Mouse (Mus musculus): ENCODE measurements around the gene Metrnl. TPM values are rescaled to one million over a fixed set of nuclear protein-coding genes. Genes with fewer than 3 reads are reported as not detected.

Gene Metrnl
- polyA plus RNA-seq, 1 experiment, result 11.8 TPM

- Histone ChIP-seq H3K4me1 (ENCODE audit: control insufficient read depth, insufficient read depth, low read length) (no peaks in the 10 kb centered on the region), H3K4me3 (ENCODE audit: insufficient read depth, low read length) (no peak overlapping the region), H3K27ac (ENCODE audit: insufficient read depth, low read length) (no peak overlapping the region)
- TF ChIP-seq CTCF (IDR thresholded peaks at IDR 0.05; ENCODE audit: extremely low read depth, insufficient read depth, low read length) (no peak), POLR2A (IDR thresholded peaks at IDR 0.05; ENCODE audit: extremely low read depth, insufficient read depth, low read length) (no peak)
Measured at GRCm38 (mm10) chr11:121683243-121683642, 18.1 kb upstream of the Metrnl start.

DNA sequence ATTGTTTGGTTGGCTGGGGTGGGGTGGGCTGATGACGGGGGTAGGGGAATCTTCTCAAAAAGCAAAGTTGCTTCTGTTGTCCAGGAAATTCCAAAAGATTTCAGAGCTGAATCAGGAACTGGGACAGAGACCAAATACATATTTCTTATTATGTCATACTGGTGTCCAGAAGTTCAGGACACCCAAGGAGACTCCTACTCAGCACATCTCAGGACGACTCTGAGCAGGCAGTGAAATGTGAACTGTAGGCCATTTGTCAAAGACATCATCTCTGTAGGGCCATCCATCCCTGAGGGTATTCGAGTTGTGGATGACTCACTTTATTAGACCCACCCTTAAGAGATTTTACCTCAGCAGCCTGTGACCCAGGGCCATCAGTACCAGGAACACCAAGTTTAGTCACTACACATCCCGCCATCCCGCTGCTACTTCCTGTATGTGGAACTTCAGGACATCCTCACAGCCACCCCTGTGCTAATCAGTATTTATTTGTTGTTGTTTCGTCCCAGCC, 15.8 kb upstream of the Metrnl start:
- Histone ChIP-seq H3K27ac (ENCODE audit: insufficient read depth, low read length) (no peak overlapping the region), H3K4me1 (ENCODE audit: control insufficient read depth, insufficient read depth, low read length) (no peaks in the 10 kb centered on the region), H3K4me3 (ENCODE audit: insufficient read depth, low read length) (no peak overlapping the region)
- no peak for TF ChIP-seq CTCF (IDR thresholded peaks at IDR 0.05; ENCODE audit: extremely low read depth, insufficient read depth, low read length)
- no peak for TF ChIP-seq POLR2A (IDR thresholded peaks at IDR 0.05; ENCODE audit: extremely low read depth, insufficient read depth, low read length)

DNA sequence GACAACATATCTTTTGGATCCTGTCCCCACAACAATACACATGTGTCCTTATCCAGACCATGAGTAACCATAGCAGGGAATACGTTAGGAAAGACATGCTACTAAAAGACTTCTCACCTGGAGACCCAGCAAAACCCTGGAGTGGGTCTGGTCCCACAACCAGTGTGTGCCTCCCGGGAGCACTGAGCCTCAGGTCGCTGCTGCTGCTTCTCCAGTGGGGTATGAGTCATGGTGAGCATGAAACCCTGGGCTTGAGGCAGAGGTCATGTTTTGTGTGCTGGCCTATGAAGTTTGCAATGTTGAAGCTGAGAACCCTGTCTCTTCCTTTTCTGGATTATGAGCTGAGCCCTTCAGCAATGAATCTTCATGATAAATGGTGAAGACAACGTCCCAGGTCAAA, 15.3 kb upstream of the Metrnl start:
- TF ChIP-seq CTCF (IDR thresholded peaks at IDR 0.05; ENCODE audit: extremely low read depth, insufficient read depth, low read length) (no peak), POLR2A (IDR thresholded peaks at IDR 0.05; ENCODE audit: extremely low read depth, insufficient read depth, low read length) (no peak)
- no peak overlapping the region for H3K27ac ChIP-seq (ENCODE audit: insufficient read depth, low read length)
- no peaks in the 10 kb centered on the region for H3K4me1 ChIP-seq (ENCODE audit: control insufficient read depth, insufficient read depth, low read length)
- no peak overlapping the region for H3K4me3 ChIP-seq (ENCODE audit: insufficient read depth, low read length)

- no peak overlapping the region for H3K4me3 ChIP-seq (ENCODE audit: insufficient read depth, low read length)
- no peak overlapping the region for H3K27ac ChIP-seq (ENCODE audit: insufficient read depth, low read length)
- H3K4me1 ChIP-seq (ENCODE audit: control insufficient read depth, insufficient read depth, low read length), result no peaks in the 10 kb centered on the region
- no peak for TF ChIP-seq POLR2A (IDR thresholded peaks at IDR 0.05; ENCODE audit: extremely low read depth, insufficient read depth, low read length)
- TF ChIP-seq CTCF (IDR thresholded peaks at IDR 0.05; ENCODE audit: extremely low read depth, insufficient read depth, low read length), result no peak
Measured at GRCm38 (mm10) chr11:121686674-121687073, 14.7 kb upstream of the Metrnl start.

DNA sequence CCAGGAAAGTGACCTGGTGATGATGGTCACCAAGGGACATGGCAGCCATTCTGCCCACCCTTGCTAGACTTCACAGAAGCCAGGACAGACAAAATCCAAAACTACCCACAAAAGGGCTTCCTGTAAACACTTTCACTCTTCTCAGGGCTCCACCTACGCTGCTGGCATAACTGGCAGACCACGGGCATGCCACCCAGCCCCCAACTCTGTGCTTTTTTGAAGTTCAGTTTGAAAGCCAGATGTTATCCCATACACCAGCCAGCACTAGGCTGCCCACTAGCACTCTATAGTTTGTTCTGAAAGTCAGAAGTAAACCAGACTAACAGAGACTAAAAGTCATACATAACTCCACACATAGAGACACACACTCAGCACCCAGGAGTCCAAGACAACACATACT, 13.3 kb upstream of the Metrnl start:
- Histone ChIP-seq H3K27ac (ENCODE audit: insufficient read depth, low read length) (no peak overlapping the region), H3K4me1 (ENCODE audit: control insufficient read depth, insufficient read depth, low read length) (no peaks in the 10 kb centered on the region), H3K4me3 (ENCODE audit: insufficient read depth, low read length) (no peak overlapping the region)
- no peak for TF ChIP-seq POLR2A (IDR thresholded peaks at IDR 0.05; ENCODE audit: extremely low read depth, insufficient read depth, low read length)
- TF ChIP-seq CTCF (IDR thresholded peaks at IDR 0.05; ENCODE audit: extremely low read depth, insufficient read depth, low read length), result no peak

- TF ChIP-seq POLR2A (IDR thresholded peaks at IDR 0.05; ENCODE audit: extremely low read depth, insufficient read depth, low read length) (no peak), CTCF (IDR thresholded peaks at IDR 0.05; ENCODE audit: extremely low read depth, insufficient read depth, low read length) (no peak)
- H3K4me1 ChIP-seq (ENCODE audit: control insufficient read depth, insufficient read depth, low read length), result no peaks in the 10 kb centered on the region
- H3K4me3 ChIP-seq (ENCODE audit: insufficient read depth, low read length), result no peak overlapping the region
- no peak overlapping the region for H3K27ac ChIP-seq (ENCODE audit: insufficient read depth, low read length)
Measured at GRCm38 (mm10) chr11:121695304-121696064, 5.9 kb upstream of the Metrnl start.

DNA sequence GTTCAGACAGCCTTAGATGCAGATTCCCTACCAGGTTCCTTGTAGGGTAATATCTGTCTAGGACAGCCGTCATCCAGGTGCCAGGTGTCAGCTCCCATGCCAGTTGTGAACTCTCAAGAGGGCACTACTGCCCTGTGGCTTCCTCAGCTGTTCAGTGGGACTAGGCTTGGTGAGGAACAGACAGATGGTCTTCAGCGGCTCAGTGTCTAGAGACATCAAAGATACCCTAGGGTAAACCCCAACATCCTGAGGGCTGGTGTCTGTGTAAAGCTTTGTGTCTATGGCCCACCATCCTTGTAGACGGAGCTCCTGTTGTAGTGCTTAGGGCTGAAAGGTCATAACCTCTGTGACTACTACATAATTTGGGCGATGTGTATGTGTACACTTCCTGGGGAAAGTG, 4.1 kb upstream of the Metrnl start:
- H3K4me3 ChIP-seq (ENCODE audit: insufficient read depth, low read length), result no peak overlapping the region
- H3K4me1 ChIP-seq (ENCODE audit: control insufficient read depth, insufficient read depth, low read length), result no peaks in the 10 kb centered on the region
- no peak for TF ChIP-seq CTCF (IDR thresholded peaks at IDR 0.05; ENCODE audit: extremely low read depth, insufficient read depth, low read length)
- TF ChIP-seq POLR2A (IDR thresholded peaks at IDR 0.05; ENCODE audit: extremely low read depth, insufficient read depth, low read length), result no peak
- no peak overlapping the region for H3K27ac ChIP-seq (ENCODE audit: insufficient read depth, low read length)

DNA sequence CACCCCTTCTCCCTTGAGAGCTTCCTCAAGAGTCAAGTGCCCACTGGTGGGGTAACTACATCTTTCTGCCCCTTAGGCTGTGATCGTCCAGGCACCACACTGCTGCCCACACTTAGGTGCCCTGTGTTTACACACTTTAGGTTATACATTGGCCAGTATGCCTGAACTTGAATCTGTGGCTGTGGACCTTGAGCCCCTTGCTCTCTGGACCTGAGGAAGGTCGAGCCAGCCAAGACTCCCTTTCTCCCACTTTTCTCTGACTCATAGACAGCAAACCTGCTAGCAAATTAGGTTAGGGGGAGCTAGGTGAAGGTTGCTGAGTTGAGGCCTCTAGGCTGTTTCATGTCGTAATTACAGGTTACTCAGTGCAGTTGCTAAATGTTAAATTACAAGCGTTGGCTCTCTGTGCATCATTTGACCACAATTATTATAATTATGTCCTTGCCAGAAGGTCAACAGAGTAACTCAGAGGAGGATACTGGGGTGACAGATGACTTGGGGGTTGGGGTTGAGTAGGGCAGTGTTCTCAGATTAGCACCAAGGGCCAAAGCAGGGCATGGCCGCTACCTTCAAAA, 2.9 kb upstream of the Metrnl start:
- no peak for TF ChIP-seq POLR2A (IDR thresholded peaks at IDR 0.05; ENCODE audit: extremely low read depth, insufficient read depth, low read length)
- TF ChIP-seq CTCF (IDR thresholded peaks at IDR 0.05; ENCODE audit: extremely low read depth, insufficient read depth, low read length), result no peak
- H3K4me3 ChIP-seq (ENCODE audit: insufficient read depth, low read length), result no peak overlapping the region
- H3K4me1 ChIP-seq (ENCODE audit: control insufficient read depth, insufficient read depth, low read length), result no peaks in the 10 kb centered on the region
- H3K27ac ChIP-seq (ENCODE audit: insufficient read depth, low read length), result no peak overlapping the region

- Histone ChIP-seq H3K27ac (ENCODE audit: insufficient read depth, low read length) (0 out of 2 replicates have a peak overlapping the region, but pooled peaks have one; percentile 13), H3K4me1 (ENCODE audit: control insufficient read depth, insufficient read depth, low read length) (peaks cover 1% of the 10 kb centered on the region; the same call in 1 of the 2 replicates), H3K4me3 (ENCODE audit: insufficient read depth, low read length) (peak overlapping the region; percentile 64)
- no peak for TF ChIP-seq CTCF (IDR thresholded peaks at IDR 0.05; ENCODE audit: extremely low read depth, insufficient read depth, low read length)
- TF ChIP-seq POLR2A (IDR thresholded peaks at IDR 0.05; ENCODE audit: extremely low read depth, insufficient read depth, low read length), result peak; percentile 30; the same call in 1 of the 2 replicates
Measured at GRCm38 (mm10) chr11:121702111-121702894, 959 bp downstream of the Metrnl start.
